Mouse (Mus musculus) kidney, postnatal 4 days (tissue): ENCODE results near the gene Cd300a.

ENCODE experiments used
- DNase-seq, 2 experiments: peaks; one replicate each; pipeline ENCODE4 v3.0.0; 2021; ENCODE audit warnings: mixed read lengths in 2 of 2

Cd300a gene

GRCm38 (mm10) chr11:114867361-114868235, 22.2 kb upstream of the Cd300a start:
- no peak for DNase-seq

GRCm38 (mm10) chr11:114868280-114868679, 21.6 kb upstream of the Cd300a start:
- peak in 1 of 2 experiments; percentile 57 for DNase-seq

GRCm38 (mm10) chr11:114869787-114870186, 20.1 kb upstream of the Cd300a start:
- DNase-seq, result no peak

- DNase-seq, result no peak
Observed at GRCm38 (mm10) chr11:114871540-114871939, 18.3 kb upstream of the Cd300a start.

GRCm38 (mm10) chr11:114873022-114873817, 16.6 kb upstream of the Cd300a start:
- DNase-seq, result peak in 1 of 2 experiments; percentile 48

GRCm38 (mm10) chr11:114874226-114875145, 15.4 kb upstream of the Cd300a start:
- DNase-seq, result no peak

GRCm38 (mm10) chr11:114875301-114875801, 14.5 kb upstream of the Cd300a start:
- peak; percentile 72 to 82 for DNase-seq

- DNase-seq, result peak; percentile 51 to 69
Observed at GRCm38 (mm10) chr11:114876176-114876575, 13.7 kb upstream of the Cd300a start.

GRCm38 (mm10) chr11:114876621-114877020, 13.2 kb upstream of the Cd300a start:
- no peak for DNase-seq

GRCm38 (mm10) chr11:114877145-114877544, 12.7 kb upstream of the Cd300a start:
- peak; percentile 74 to 85 for DNase-seq

- no peak for DNase-seq
Observed at GRCm38 (mm10) chr11:114879666-114880065, 10.2 kb upstream of the Cd300a start.

GRCm38 (mm10) chr11:114880185-114880584, 9.7 kb upstream of the Cd300a start:
- no peak for DNase-seq

- peak; percentile 53 to 61 for DNase-seq
Observed at GRCm38 (mm10) chr11:114880589-114880988, 9.3 kb upstream of the Cd300a start.

GRCm38 (mm10) chr11:114883251-114883789, 6.5 kb upstream of the Cd300a start:
- no peak for DNase-seq

- DNase-seq, result no peak
Observed at GRCm38 (mm10) chr11:114884380-114885100, 5.3 kb upstream of the Cd300a start.

- no peak for DNase-seq
Observed at GRCm38 (mm10) chr11:114890542-114890941, 701 bp downstream of the Cd300a start.

GRCm38 (mm10) chr11:114896085-114896484, 6.2 kb downstream of the Cd300a start:
- no peak for DNase-seq

- no peak for DNase-seq
Observed at GRCm38 (mm10) chr11:114898026-114898425, 8.2 kb downstream of the Cd300a start.

GRCm38 (mm10) chr11:114903224-114903623, 13.4 kb downstream of the Cd300a start:
- no peak for DNase-seq

- DNase-seq, result no peak
Observed at GRCm38 (mm10) chr11:114907567-114907966, 17.7 kb downstream of the Cd300a start.

- no peak for DNase-seq
Observed at GRCm38 (mm10) chr11:114908086-114908485, 18.2 kb downstream of the Cd300a start.
